In genomic region chr15:9875776-9876175, GRCm38 (mm10) we compare ENCODE assay signal across 31 mouse cellular contexts.
"Had no signal": no experiment of that assay in that cellular context is flagged by ENCODE, and none has a peak within 500 bp of the region (broad histone marks: within the 10 kb centered on the region; RNA-seq: fewer than 3 reads in every experiment).

No protein-coding gene starts in this region.

- H3K4me1 ChIP-seq: limb, embryonic 10.5 days; limb, embryonic 12.5 days; limb, embryonic 13.5 days; limb, embryonic 15.5 days; liver, embryonic 12.5 days; liver, embryonic 13.5 days; liver, embryonic 15.5 days; lung, embryonic 15.5 days; midbrain, embryonic 10.5 days; midbrain, embryonic 12.5 days; midbrain, embryonic 13.5 days; midbrain, embryonic 15.5 days had no signal

- H3K9me3 ChIP-seq: limb, embryonic 10.5 days; limb, embryonic 12.5 days; limb, embryonic 13.5 days; limb, embryonic 15.5 days; liver, embryonic 12.5 days; liver, embryonic 13.5 days; liver, embryonic 15.5 days; lung, embryonic 15.5 days; midbrain, embryonic 10.5 days; midbrain, embryonic 12.5 days; midbrain, embryonic 13.5 days; midbrain, embryonic 15.5 days had no signal

- H3K4me2 ChIP-seq: limb, embryonic 12.5 days; limb, embryonic 13.5 days; limb, embryonic 15.5 days; liver, embryonic 11.5 days; liver, embryonic 12.5 days; liver, embryonic 13.5 days; liver, embryonic 15.5 days; lung, embryonic 14.5 days; lung, embryonic 15.5 days; midbrain, embryonic 11.5 days; midbrain, embryonic 12.5 days; midbrain, embryonic 13.5 days; midbrain, embryonic 15.5 days had no signal

- ATAC-seq: liver, embryonic 12.5 days; liver, postnatal 0 days; lung, postnatal 0 days; midbrain, embryonic 13.5 days; midbrain, embryonic 15.5 days; midbrain, embryonic 16.5 days had no signal

- DNase-seq: left cerebral cortex, postnatal 4 days; liver; liver, embryonic 13.5 days; liver, postnatal 0 days; lung, adult 18-20 months; lung, adult 2 months; lung, embryonic 14.5 days; lung, postnatal 10 days; lung, postnatal 14 days; lung, postnatal 36 days; lung, postnatal 4 days; midbrain, embryonic 14.5 days had no signal

- H3K9ac ChIP-seq: limb, embryonic 12.5 days; limb, embryonic 13.5 days; limb, embryonic 15.5 days; liver, embryonic 12.5 days; liver, embryonic 13.5 days; liver, embryonic 14.5 days; liver, embryonic 15.5 days; liver, postnatal 0 days; lung, embryonic 14.5 days; lung, embryonic 15.5 days; midbrain, embryonic 12.5 days; midbrain, embryonic 13.5 days; midbrain, embryonic 15.5 days had no signal

- H3K36me3 ChIP-seq: limb, embryonic 10.5 days; limb, embryonic 12.5 days; limb, embryonic 13.5 days; limb, embryonic 15.5 days; liver, embryonic 12.5 days; liver, embryonic 13.5 days; liver, embryonic 15.5 days; lung, embryonic 15.5 days; midbrain, embryonic 10.5 days; midbrain, embryonic 12.5 days; midbrain, embryonic 13.5 days; midbrain, embryonic 15.5 days had no signal

- H3K27ac ChIP-seq: limb, embryonic 10.5 days; limb, embryonic 12.5 days; limb, embryonic 13.5 days; limb, embryonic 15.5 days; liver, embryonic 12.5 days; liver, embryonic 13.5 days; liver, embryonic 14.5 days; liver, embryonic 15.5 days; lung, embryonic 15.5 days; macrophage; midbrain, embryonic 10.5 days; midbrain, embryonic 12.5 days; midbrain, embryonic 13.5 days; midbrain, embryonic 15.5 days had no signal

- H3K27me3 ChIP-seq: limb, embryonic 12.5 days; limb, embryonic 13.5 days; limb, embryonic 15.5 days; liver, embryonic 12.5 days; liver, embryonic 13.5 days; liver, embryonic 15.5 days; lung, embryonic 15.5 days; megakaryocyte, embryonic 14.5 days; midbrain, embryonic 12.5 days; midbrain, embryonic 13.5 days; midbrain, embryonic 15.5 days had no signal

- H3K4me3 ChIP-seq: limb, embryonic 10.5 days; limb, embryonic 12.5 days; limb, embryonic 13.5 days; limb, embryonic 15.5 days; liver, embryonic 12.5 days; liver, embryonic 13.5 days; liver, embryonic 15.5 days; lung, embryonic 15.5 days; megakaryocyte, embryonic 14.5 days; midbrain, embryonic 10.5 days; midbrain, embryonic 12.5 days; midbrain, embryonic 13.5 days; midbrain, embryonic 15.5 days; myocyte had no signal
